Mouse (Mus musculus): ENCODE measurements around the gene Hivep3.

- TF ChIP-seq CTCF (IDR thresholded peaks at IDR 0.05; ENCODE audit: control insufficient read depth, insufficient read depth, insufficient read length) (no peak), CEBPB (IDR thresholded peaks at IDR 0.05; ENCODE audit: low read depth) (no peak)
Observed at GRCm38 (mm10) chr4:120124656-120125055, 391.1 kb downstream of the Hivep3 start.
